Mouse (Mus musculus) ES-Bruce4 (cell line): ENCODE results near the gene Sgpp1.

Experiments
- CTCF ChIP-seq: IDR thresholded peaks from one replicate; pipeline ENCODE4 v1.8.1; 2011; ENCODE audit warnings: low read depth, low read length
- EP300 ChIP-seq: IDR thresholded peaks from 2 replicates; pipeline ENCODE4 v1.6.1; 2011; ENCODE audit warnings: low read depth, low read length; ENCODE audit not compliant: insufficient read depth

- TF ChIP-seq EP300 (no peak), CTCF (no peak)
These were observed 62.9 kb downstream of the Sgpp1 start for GRCm38 (mm10) chr12:75672630-75673029.
